Mouse (Mus musculus): ENCODE results near the gene Ushbp1.
"Not testable (repeated sequence)": the region's sequence is repeated elsewhere in the genome, so short reads cannot be mapped to it uniquely, and the experiment has no call there.

Gene Ushbp1

DNA sequence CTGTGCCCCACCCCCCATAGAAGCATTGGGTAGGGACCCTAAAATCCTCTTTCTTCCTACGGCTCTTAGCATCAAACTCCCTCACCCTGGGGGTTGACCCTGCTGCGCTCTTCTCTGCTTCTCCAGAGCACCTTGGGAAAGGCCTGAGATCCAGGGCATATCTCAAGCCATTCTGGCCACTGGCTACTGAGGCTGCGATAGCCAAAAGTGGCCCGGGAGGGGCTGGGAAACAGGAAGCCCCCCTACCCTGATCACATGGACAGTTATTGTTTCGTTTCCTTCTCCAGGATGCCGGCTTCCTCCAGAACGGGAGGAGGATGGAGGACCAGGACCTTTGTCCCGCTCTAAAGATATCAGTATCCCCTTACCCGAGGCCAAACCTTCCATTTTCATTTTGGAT lies at the start of gene Ushbp1:
Gene Ushbp1, minus strand, starts transcription at position 174 of the 400 bp plus-strand sequence.
- DNase-seq: no peak

DNA sequence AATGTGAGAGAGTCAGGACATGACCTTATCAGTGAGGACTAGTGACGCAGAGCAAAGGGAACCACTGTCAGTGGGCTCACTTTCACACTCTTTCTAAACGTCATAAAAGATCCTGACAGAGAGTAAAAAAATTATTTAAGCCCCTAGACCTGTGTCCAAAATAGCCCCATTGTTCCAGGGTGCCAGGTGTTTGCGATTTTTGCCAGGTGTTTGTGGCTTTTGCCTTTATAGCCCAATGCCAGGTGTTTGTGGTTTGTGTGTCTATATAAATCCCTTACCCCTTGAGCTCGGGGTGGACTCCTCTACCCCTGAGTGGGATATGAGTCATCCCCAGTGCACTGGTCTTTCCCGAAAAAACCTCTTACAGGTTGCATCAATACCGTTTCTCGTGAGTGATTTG lies 49.5 kb upstream of the Ushbp1 start:
- DNase-seq: no peak

DNA sequence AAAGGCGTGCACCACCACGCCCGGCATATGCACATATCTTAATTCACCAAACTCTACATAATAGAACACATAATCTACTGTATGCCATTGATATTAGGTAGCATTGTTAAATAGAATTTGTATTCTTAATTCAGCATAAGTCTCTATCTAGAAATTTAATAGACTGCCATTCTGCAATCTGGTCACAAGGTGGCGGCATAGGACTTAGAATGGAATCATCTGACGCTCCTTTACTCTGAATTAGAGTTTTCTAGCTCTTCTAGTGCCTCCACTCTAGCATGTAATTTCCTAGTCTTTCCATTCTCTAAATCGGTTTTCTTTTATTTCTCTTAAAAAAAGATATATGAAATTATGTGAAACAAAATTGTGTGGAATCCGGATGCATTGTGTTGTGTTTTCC lies 45.8 kb upstream of the Ushbp1 start:
- DNase-seq: no peak

DNA sequence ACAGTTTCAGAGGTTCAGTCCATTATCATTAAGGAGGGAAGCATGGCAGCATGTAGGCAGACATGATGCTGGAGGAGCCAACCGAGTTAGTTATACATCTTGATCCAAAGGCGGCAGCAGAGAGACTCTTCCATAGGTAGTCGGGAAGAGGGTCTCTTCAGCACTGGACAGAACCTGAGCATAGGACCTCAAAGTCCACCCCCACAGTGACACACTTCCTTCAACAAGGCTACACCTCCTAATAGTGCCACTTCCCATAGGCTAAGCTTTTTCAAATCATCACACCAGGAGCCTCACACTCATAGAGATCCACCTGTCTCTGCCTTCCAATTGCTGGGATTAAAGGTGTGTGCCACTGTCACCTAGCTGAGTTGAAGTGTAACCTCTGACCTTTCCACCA lies 41.4 kb upstream of the Ushbp1 start:
- DNase-seq: no peak

DNA sequence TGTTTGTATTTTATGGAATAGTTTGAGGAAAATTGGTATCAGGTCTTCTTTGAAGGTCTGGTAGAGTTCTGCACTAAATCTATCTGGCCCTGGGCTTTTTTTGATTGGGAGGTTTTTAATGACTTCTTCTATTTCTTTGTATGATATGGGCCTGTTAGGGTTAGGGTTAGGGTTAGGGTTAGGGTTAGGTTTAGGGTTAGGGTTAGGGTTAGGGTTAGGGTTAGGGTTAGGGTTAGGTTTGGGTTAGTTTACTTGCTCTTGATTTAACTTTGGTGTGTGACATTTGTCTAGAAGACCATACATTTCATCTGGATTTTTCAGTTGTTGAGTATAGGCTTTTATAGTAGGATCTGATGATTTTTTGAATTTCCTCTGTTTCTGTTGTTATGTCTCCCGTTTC lies 37.3 kb upstream of the Ushbp1 start:
- not testable (repeated sequence) for DNase-seq

DNA sequence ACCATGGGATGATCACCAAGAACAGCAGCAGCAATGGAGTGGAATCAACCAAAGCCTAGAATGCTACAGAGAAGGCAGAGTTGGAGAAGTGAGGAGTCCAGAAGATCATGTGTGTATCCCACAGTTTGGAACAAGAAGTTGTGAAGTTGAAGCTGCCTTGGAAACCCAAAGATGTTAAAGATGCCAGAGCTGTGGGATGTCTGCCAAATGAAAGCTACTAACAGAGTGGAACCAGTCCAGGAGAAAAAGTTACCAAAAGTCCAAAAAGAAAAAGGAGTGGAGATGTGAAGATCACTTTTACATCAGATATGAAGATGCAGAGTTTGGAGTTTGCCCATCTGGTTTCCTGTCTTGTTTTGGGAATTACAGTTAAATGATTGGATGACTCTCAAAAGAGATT lies 26.5 kb upstream of the Ushbp1 start:
- DNase-seq: no peak

DNA sequence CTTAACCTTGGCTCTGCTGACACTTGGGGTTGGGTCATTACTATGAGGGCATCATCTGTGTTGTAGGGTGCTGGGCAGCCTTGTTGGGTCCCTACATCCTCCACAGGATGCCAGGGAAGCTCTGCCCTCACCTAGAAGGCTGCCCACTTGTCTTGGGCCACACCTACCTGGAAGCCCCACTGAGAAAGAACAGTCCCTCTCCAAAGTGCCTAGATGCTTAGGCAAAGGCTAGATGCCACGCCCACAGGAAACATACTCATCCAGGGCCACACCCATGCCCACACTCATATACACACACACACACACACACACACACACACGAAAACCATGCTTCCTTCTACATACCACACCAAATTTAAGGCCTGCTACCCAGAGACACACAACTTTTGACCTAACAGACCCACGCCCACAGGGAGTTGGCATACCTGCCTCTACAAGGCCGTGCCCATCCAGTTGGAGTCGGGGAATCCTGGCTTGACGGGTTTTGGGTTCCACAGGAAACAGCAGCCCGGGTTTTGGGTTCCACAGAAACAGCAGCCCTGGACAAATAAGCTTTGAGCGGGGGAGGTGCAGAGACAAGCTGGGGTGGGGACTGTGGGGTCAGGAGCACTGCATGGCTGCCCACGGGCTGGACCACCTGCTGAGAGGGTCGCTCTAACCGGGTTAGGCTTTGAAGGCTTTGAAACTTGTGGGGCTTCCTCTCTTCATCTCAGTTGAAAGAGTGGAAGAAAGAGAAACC lies 16.1 kb upstream of the Ushbp1 start:
- no peak for DNase-seq

DNA sequence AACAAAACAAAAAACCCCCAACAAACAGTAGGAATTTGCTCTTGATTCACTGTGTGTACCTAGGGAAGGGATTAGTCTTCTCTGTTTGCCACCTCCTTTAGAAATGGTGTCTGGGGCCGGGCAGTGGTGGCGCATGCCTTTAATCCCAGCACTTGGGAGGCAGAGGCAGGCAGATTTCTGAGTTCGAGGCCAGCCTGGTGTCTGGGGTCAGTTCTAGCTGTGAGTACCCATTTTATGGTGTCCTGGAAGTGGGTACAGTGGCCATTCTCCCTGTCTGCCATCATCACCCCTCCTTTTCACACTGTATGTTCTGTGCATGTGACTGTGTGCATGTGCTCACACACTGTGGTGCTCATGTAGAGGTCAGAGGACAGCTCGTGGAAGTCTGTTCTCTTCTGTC lies 12.6 kb upstream of the Ushbp1 start:
- no peak for DNase-seq

DNA sequence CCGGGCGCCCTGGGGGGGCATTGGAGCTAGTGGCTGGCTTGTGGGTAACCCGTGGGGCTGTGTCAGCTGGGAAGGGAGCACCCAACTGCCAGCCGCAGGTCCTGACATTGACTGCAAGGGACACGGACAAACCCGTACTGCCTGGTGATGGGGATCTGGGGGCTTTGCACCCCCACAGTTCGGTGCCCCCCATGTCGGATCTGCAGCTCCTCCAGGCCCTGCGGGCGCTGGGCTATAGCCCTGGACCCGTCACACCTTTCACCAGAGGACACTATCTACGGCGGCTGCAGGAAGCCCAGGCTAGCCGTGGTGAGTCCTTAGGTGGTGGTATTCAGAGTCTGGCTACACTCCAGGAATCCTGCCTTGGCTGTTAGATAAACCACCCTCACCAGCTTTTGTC lies 11.8 kb upstream of the Ushbp1 start:
- DNase-seq: no peak

DNA sequence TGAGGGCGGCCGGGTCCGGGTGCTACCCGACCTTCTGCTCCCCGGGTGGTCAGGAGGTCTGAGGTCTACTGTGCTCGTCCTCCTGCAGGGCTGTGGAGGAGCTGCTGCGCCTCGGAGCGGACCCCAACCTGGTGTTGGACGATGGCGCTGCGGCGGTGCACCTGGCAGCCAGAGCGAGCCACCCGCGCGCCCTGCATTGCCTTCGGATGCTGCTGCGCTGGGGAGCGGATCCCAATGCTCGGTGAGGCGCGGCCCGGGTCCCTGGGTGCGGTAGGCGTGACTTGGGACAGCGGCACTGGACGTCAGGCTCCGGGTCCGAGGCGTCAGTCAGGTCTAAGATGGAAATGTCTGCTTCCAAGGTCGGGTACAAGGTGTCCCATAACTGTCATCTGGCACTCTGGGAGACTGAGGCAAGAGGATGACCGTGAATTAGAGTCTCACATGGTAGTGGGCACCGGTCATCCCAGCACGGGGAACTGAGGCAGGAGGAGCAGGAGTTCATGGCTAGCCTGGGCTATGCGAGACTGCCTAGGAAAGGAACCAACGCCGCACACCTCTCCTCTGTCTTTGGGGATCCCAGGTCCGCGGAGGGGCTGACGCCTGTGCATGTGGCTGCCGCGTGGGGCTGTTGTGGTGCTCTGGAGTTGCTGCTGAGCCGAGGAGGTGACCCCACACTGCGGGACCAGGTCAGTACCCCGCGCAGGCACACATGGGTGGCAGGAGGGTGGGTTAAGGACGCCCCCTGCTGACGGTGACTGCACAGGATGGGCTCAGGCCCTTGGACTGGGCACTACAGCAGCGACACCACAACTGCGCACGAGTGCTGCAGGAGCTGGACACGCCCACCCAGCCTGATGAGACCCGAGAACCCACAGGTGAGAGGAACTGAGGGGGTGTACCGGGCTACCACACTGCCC lies 10.8 kb upstream of the Ushbp1 start:
- DNase-seq: no peak

DNA sequence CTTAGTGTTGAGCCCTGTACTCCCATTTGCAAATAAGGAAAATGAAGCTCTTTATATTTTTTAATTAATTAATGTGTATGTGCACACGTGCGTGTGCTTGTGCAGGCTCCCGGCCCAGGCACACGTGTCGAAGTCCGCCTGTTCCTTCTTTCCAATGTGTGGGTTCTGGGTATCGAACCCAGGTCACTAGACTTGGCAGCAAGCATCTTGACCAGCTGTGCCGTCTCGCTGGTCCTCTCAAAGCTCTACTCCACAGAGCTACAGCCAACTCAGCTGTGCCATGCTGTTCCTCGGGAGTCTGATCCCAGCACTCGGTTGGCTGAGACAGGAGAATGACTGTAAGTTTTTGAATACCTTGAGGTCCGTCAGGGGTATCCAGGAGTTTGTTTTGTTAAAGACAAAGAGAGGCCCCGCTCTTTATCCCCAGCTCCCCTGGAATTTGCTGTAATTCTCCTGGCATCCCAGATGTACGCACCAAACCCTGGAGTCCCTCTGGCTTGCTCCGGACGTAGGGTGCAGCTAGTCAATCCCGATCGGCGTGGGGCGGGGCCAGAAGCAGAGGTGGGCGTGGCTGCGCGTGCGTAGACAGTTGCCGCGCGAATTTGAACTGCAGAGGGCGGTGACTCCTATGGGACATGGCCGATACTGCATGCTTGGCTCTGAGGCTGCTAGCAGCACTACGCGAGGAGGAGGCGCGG lies 9.9 kb upstream of the Ushbp1 start, which contains the start of gene Ankle1:
Gene Ankle1, plus strand, starts transcription at position 610 of the 698 bp plus-strand sequence.
- DNase-seq: peak; percentile 91

DNA sequence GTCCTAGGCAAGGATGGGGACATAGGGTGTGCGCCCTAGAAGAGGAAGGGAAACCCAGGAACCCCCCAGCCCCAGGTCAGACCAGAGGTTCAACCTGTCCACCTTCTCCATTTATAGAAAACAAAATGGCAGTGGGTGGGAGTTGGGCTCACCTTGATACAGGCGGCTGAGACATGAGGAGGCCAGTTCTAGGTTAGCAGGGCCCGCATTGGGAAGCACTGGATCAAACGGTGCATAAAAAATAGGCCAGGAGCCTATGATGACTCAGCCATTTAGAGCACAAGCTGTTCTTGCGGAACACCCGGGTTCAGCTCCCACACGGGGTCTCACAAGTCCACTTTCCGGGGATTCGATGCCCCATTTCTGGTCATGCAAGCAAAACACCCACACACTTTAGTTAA lies 9.3 kb upstream of the Ushbp1 start:
- DNase-seq: no peak

DNA sequence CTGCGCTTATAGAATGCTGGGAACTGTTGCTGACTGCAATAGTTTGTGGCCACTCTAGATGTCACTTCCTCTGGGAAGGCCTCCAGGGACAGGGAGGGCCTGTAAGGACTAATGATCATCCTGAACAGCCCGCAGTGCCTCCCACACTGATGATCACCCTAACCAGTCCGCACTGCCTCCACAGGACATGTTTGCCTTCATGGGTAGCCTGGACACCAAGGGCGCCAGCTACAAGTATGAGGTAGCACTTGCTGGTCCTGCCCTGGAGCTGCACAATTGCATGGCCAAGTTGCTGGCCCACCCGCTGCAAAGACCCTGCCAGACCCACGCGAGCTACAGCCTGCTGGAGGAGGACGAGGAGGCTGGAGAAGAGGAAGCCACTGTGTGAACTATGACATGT lies 8.4 kb upstream of the Ushbp1 start:
- DNase-seq: no peak

DNA sequence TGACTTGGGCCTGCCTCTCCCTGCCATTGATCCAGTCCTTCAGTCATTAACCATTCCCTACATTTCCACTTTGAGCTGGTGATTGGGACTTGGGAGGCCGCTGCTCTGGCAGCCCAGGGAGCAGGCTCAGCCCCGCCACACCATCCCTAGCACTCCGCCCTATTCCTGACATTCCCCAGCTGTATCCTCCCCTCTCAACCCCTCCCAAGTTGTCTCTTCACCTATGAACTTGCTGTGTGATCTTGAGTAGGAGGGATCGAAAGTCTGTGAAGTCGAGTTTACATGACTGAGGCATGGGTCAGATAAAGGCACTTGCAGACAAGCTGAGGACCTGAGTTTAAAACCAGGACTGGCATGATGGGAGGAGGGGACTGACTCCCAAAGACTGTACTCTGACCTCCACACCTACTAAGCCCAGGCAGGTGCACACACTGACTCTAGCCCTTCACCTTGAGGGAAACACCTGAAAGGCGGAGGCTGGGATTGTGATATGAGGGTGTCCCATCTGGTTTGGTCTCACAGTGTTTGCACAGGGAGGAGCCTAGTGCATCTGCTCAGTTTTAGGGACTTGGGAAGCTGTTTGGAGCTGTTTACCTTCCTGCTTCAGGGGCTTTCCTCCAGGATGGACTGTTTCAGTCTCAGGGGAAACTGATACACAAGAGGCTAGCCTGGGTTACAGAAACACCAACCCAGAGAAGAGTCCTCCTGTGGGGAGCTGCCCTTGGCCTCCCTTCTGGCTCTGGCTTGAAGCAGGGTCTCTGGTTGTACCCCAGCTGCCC lies 7.7 kb upstream of the Ushbp1 start:
- no peak for DNase-seq

DNA sequence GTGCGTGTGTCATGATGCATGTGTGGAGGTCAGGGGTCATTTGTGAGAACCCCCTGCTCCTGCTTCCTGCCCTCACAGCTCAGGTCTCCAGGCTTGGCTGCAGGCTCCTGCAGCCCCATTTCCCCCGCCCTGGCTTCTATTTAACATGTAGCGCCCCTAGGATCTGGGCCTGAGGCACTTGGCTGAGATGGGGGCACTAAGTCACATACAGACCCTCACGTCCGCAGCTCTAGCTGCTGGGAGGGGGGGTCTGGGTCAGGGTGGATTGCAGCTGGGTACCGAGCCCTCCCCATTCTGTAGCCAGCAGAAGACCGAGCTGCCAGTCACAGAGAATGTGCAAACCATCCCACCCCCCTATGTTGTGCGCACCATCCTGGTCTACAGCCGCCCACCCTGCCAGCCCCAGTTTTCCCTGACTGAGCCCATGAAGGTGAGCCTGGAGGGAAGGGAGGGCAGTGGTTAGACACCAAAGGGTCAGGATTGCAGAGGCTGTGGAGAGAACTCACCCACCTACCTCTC lies 6.9 kb upstream of the Ushbp1 start:
- DNase-seq: no peak

DNA sequence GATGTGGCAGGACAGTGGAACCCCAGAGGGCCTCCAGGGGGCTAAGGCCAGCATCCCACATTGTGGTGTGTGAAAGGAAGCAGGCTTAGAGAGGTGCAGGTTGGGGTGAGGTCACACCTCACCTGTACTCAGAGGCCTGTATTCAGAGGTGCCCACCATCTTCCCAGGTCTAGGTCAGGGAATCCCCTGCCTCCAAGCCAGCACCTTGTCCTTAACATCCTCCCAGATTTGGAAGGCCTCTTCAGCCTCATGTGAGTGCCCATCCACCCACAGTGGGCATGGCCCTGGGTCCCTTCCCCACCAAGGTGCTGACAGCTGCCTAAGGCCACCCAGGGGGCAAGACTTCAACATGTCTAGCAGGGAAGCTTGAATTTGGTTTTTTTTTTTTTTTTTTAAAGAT lies 5.9 kb upstream of the Ushbp1 start:
- DNase-seq: no peak

DNA sequence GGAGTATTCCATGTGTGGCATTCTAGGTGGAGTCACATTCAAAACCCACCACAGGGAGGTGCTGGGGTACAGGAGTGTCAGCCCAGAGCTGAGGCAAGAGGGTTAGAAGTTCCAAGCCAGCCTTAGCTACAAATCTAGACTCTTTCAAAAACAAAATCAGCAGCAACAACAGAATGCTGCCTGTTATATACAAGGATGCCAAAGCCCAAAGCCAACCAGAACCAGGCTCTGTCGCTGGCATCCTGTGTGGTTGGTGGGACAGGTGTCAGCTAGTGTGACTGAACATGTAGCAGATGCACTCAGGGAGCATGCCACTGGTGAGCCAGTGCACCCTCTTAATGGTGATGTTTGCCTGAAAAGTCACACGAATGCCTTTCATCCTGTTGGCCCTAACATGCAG lies 5.2 kb upstream of the Ushbp1 start:
- DNase-seq: no peak

DNA sequence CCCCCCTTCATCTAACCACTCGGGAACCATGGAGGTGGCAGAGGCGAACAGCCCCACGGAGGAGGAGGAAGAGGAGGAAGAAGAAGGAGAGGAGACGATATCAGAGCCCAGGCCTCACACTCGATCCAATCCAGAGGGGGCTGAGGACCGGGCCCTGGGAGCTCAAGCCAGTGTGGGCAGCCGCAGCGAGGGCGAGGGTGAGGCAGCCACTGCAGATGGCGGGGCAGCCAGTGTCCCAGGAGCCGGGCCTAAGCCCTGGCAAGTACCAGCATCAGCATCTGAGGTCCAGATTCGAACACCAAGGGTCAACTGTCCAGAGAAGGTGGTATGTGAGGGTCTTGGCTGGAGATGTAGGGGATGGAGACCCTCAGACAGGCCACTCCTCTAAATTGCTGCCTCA lies 2.1 kb upstream of the Ushbp1 start:
- DNase-seq: no peak

DNA sequence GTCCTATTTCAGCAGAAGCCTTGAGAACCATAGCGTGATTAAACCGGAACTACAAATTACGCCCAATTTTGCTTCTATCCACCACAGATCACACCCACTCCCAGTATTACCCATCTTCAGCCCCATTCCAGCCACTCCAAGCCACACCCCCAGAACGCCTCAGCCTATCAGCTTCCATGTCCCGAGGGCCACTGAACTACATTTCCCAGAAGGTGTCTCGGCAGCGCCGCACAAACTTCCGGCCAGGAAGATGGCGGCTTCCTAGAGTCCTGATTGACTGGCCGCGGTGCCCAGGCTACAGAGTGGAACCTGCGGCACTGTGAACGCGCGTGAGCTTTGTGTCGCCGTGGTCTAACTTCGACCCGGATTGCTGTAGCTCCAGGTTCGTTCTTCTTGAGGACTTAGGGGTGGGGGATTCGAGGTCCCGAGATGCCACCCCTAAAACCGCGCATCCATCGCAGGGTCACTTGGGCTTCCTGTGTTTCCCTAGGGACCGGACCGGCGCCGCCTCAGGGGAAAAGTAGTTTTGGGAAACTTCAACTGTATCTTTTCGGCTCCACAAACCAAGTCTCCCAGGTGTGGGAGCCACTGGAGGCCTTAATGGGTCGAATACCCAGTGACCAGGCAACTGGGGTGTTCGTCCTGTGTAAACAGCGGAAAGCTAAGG lies 1.2 kb upstream of the Ushbp1 start, which contains the start of gene Babam1:
Gene Babam1, plus strand, starts transcription at position 223 of the 667 bp plus-strand sequence.
- DNase-seq: peak; percentile 97

DNA sequence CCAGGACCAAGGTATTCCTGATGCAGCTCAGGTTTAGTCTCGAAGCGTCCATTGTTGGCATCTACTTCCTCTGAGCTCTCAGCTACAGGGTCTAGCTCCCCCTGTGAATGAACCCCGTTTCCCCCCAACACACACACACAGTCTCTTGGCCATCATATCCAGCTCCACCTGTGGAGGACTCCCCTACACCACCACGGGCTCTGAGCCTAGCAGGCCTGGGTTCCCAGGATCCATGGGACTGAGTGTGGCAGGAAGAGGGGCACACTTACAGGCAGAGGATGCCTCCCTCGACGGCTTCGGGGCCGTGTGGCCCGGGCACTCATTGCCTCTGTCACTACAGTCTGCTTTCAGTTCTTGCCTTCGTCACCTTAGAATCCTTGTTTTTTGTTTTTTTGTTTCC lies 531 bp downstream of the Ushbp1 start:
- DNase-seq: no peak

DNA sequence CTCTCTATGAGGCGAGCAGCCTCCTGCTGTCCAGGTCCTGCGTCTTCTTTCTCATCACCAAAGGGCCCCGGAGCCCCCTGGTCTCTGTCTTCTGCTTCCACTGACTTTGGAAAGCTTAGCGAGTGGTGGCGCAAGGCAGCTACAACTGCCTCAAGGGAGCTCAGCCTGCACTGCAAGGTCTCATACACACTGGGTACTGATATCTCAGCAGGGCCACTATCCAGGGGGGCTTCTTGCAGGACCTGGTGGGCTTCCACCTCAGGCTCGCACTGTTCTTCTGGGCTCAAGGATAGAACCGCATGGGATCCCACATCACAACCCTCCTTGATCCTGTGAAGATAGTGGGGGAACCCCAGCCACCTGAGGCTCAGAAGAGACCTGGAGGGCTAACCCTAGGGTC lies 1.1 kb downstream of the Ushbp1 start:
- no peak for DNase-seq

DNA sequence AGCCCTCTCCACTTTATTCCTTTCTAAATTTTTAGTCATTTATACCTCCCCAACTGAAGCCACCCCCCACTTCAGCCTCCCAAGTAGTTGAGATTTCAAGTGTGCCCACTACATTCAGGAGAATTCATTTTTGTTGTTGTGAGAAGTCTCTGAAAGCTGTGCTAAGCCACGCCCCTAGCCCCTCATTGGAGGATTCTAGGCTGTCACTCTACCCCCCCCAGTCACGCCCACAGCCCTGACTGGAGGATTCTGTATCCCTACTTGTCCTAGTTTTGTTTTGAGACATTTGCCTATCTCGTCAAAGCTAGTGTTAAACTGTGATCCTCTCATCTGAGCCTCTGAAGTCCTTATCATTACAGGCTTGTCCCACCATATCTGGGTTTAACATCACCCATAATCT lies 2.7 kb downstream of the Ushbp1 start:
- no peak for DNase-seq

Measured in layer of hippocampus, adult 9-11 months (tissue).